Mouse (Mus musculus) hindbrain, embryonic 10.5 days (tissue): ENCODE measurements around the gene Gm15517. TPM values are rescaled to one million over a fixed set of nuclear protein-coding genes. Genes with fewer than 3 reads are reported as not detected.
A peak's percentile ranks its signal among the peaks of the same experiment; 100 is the strongest.
"Not testable (repeated sequence)": the region's sequence is repeated elsewhere in the genome, so short reads cannot be mapped to it uniquely, and the experiment has no call there.

Experiments
- DNase-seq: peaks from one replicate; pipeline ENCODE4 v3.0.0-alpha.2; 2017; ENCODE audit warnings: low spot score
- H3K27ac ChIP-seq: fragments of 300-500 bp; sonication (generic); 2 replicates; pipeline ENCODE4 v1.5.1; 2016; ENCODE audit warnings: mild to moderate bottlenecking, moderate library complexity
- H3K27me3 ChIP-seq: fragments of 300-500 bp; sonication (generic); 2 replicates; pipeline ENCODE4 v1.6.1; 2016; ENCODE audit warnings: mild to moderate bottlenecking; ENCODE audit not compliant: poor library complexity, insufficient read depth, severe bottlenecking
- H3K36me3 ChIP-seq: fragments of 300-500 bp; sonication (generic); 2 replicates; pipeline ENCODE4 v1.6.1; 2016; ENCODE audit warnings: mild to moderate bottlenecking, moderate library complexity
- H3K4me1 ChIP-seq: fragments of 300-500 bp; sonication (generic); replicated peaks from 2 replicates; pipeline ENCODE4 v1.6.1; 2016; ENCODE audit warnings: mild to moderate bottlenecking
- H3K4me3 ChIP-seq: fragments of 300-500 bp; sonication (generic); 2 replicates; pipeline ENCODE4 v1.5.1; 2016; ENCODE audit warnings: mild to moderate bottlenecking, moderate library complexity
- H3K9me3 ChIP-seq: fragments of 300-500 bp; sonication (generic); 2 replicates; pipeline ENCODE4 v1.6.1; 2016; ENCODE audit warnings: mild to moderate bottlenecking, moderate library complexity
- WGBS: fragments of 180-500 bp; shearing (Covaris S2); methylation state at CpG from one replicate; pipeline ENCODE4 v1.1.7; 2016; 5-methylcytosine and 5-hydroxymethylcytosine counted together
- polyA plus RNA-seq: library from polyadenylated mRNA; unstranded; fragments of >200 nt; fragmentation: Nextera tagmentation; extraction: Ambion mirVana; gene quantifications from 2 replicates; pipeline ENCODE4 v1.2.1, GENCODE M21; 2016

Gene Gm15517
- polyA plus RNA-seq, 1 experiment from 2014 or later: not detected

DNA sequence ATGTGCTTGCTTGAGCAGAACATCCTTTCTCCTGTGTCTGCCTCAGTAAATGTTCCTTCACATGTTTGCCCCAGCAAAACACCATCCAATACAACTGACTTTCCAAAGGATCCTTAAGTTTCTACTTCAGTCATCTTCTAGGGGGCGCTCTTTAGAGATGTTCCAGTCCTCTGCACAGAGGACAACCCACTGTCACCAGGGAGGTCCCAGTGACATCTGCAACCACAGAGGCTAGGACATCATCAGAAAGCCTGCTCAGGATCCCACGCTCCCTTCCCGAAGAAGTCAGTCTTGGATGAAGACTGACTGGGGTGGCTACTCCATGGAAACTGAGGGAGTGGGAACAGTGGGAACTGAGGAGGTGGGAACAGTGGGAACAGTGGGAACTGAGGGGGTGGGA, 14.3 kb downstream of the Gm15517 start:
- Histone ChIP-seq H3K27me3 (peaks cover 32% of the 10 kb centered on the region), H3K9me3 (0 out of 2 replicates have a peak, but pooled peaks cover 5% of the 10 kb centered on the region), H3K36me3 (no peaks in the 10 kb centered on the region), H3K27ac (no peak overlapping the region), H3K4me1 (peaks cover 4% of the 10 kb centered on the region; the same call in 1 of the 2 replicates), H3K4me3 (no peak overlapping the region)
- DNase-seq: no peak
- WGBS: 73% methylated on average over 3 of the region's 3 CpGs

DNA sequence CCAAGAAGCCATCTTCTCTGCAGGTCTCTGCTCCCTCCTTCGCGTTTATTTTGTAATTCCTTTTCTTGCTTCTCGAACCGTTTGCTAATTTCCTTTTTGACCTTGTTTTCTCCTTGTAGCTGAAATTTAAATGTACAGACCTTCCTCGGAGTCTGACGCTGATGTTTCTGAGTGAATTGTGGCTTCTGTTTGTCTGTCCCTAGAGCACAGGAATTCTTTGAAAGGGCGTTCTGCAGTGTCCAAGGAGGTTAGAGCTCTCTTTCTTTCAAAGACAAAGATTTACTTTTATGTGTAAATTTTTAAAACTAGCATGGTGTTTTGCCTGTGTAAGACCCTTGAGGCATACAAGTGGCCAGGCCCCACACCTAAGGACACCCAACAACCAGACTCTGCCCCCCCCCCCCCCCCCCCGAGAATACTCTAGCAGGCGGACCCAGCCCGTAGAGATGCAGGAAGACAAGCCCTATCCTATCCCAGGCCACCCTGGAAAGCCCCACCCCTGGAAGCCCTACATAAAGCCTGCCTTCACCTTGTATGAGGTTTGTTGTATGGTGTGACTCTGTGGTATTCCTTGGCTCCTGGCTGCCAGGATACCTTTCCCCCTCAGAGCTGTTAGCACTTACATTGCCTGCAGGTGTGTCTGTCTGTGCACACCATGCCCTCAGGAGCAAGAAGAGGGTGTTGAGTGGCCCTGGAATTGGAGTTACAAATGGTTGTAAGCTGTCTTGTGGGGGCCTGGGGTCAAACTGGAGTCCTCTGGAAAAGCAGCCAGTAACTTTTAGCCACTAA, 15.4 kb downstream of the Gm15517 start:
- H3K27me3 ChIP-seq: peaks cover 32% of the 10 kb centered on the region
- WGBS: 68% methylated on average over 10 of the region's 10 CpGs

DNA sequence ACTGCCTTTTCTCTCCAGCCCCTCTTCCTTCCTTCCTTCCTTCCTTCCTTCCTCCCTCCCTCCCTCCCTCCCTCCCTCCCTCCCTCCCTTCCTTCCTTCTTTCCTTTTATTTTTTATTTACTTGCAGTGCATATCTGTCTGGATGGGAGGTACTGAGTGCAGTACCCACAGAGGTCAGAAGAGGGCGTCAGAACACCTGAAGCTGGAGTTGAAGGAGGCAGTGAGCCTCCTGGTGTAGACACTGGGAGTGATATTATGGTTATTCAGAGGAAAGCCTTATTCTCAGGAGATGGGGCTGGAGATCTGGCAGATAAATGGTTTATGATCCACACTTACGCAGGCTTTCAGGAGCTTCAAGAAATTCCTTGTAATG, 16.0 kb downstream of the Gm15517 start:
- no peak overlapping the region for H3K4me3 ChIP-seq
- peak; percentile 23 for DNase-seq
- H3K9me3 ChIP-seq: 0 out of 2 replicates have a peak, but pooled peaks cover 5% of the 10 kb centered on the region

More for the DNA sequence above, 15.4 kb downstream of the Gm15517 start:
- H3K4me1 ChIP-seq: peaks cover 7% of the 10 kb centered on the region; the same call in 1 of the 2 replicates
- no peak overlapping the region for H3K27ac ChIP-seq
- DNase-seq: no peak
- no peak overlapping the region for H3K4me3 ChIP-seq
- 0 out of 2 replicates have a peak, but pooled peaks cover 5% of the 10 kb centered on the region for H3K9me3 ChIP-seq
- no peaks in the 10 kb centered on the region for H3K36me3 ChIP-seq

DNA sequence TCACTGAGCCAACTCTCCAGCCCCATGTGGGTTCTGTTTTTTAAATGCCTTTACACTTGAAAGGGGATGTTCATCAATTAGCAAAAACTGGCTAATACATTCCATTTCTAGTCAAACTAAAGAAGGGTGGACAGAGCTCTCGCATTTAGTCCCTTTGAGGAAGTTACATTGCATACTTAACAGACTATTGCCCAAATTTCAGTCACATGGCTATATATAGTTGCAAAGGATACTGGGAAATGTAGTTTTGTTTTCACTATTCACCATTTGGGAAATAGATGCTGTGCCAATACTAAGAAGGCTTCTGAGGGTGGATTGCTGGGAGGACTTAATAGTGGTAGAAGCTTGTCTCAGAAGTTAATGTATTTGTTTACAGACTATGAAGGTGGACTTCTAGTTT, 19.7 kb downstream of the Gm15517 start:
- no peak overlapping the region for H3K27ac ChIP-seq
- H3K27me3 ChIP-seq: 0 out of 2 replicates have a peak, but pooled peaks cover 4% of the 10 kb centered on the region
- H3K4me3 ChIP-seq: no peak overlapping the region
- no peaks in the 10 kb centered on the region for H3K36me3 ChIP-seq
- no peak for DNase-seq
- 68% methylated on average over 1 of the region's 1 CpGs for WGBS
- H3K4me1 ChIP-seq: peaks cover 5% of the 10 kb centered on the region; the same call in 1 of the 2 replicates
- H3K9me3 ChIP-seq: 0 out of 2 replicates have a peak, but pooled peaks cover 5% of the 10 kb centered on the region

More for the DNA sequence above, 16.0 kb downstream of the Gm15517 start:
- 49% methylated on average over 2 of the region's 2 CpGs for WGBS
- H3K27me3 ChIP-seq: peaks cover 32% of the 10 kb centered on the region
- H3K4me1 ChIP-seq: peaks cover 9% of the 10 kb centered on the region; the same call in 1 of the 2 replicates
- no peak overlapping the region for H3K27ac ChIP-seq
- no peaks in the 10 kb centered on the region for H3K36me3 ChIP-seq

DNA sequence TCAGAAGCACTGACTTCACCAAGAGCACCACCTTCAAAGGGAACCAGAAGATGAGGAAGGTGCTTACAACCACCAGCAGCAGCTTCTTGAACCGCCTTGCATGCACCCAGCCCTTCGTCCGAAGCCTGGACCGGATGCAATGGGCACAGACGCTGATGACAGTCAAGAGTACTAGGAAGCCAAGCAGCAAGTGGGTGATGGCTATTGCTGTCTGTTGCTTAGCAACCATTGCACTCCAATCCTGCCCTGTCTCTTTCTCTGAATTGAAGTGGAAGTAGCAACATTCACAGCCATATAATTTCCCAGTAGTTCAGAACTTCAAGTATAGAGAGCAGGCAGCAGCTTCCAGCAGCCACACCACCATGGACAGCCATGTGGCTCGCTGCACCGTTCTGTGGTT, 20.3 kb downstream of the Gm15517 start:
- Histone ChIP-seq H3K4me1 (peaks cover 5% of the 10 kb centered on the region; the same call in 1 of the 2 replicates), H3K4me3 (no peak overlapping the region), H3K36me3 (no peaks in the 10 kb centered on the region), H3K9me3 (0 out of 2 replicates have a peak, but pooled peaks cover 5% of the 10 kb centered on the region), H3K27ac (no peak overlapping the region), H3K27me3 (no peaks in the 10 kb centered on the region)
- DNase-seq: no peak
- 81% methylated on average over 7 of the region's 7 CpGs for WGBS

DNA sequence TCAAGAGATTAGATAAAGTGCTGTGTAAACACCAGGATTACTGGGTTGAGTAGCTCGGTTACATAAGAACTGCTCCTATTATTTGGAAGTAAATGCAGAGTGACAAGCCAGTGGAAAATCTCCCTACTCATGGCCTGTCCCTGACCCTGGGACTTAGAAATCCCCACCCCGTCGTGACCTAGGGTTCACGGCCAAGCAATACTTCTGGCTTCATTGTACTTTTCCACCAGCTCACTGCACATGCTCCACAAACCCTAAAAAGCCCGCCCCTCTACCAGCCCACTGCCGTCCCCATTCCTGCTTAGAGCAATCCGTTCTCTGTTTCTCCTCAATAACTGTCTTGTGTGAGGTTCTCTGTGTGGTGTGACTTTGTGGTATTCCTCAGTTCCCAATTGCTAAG, 26.5 kb downstream of the Gm15517 start:
- 73% methylated on average over 7 of the region's 7 CpGs for WGBS

DNA sequence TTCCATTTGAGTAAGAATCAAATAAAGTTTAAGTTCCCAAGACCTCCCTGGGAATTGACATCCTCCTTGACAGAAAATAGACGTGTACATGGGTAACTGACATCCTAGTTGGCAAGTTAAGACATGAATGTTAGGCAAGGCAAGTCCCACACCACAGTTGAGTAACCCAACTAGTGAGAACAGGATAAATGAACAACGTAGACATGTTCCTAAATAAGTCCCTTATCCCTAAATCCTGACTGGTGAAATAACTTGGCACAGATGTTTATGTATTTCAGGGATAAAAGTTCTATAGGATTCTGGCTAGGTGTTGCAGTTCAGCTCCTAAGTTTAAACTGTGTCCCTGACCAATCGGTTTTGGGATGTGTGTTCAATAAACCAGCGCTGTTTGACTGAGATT, 29.7 kb downstream of the Gm15517 start:
- no peaks in the 10 kb centered on the region for H3K4me1 ChIP-seq
- H3K36me3 ChIP-seq: no peaks in the 10 kb centered on the region
- WGBS: 84% methylated on average over 4 of the region's 4 CpGs
- H3K4me3 ChIP-seq: no peak overlapping the region
- H3K27ac ChIP-seq: no peak overlapping the region
- no peaks in the 10 kb centered on the region for H3K27me3 ChIP-seq
- peaks cover 9% of the 10 kb centered on the region; the same call in 1 of the 2 replicates for H3K9me3 ChIP-seq
- no peak for DNase-seq

More for the DNA sequence above, 26.5 kb downstream of the Gm15517 start:
- H3K27ac ChIP-seq: no peak overlapping the region
- no peak overlapping the region for H3K4me3 ChIP-seq
- H3K4me1 ChIP-seq: no peaks in the 10 kb centered on the region
- H3K9me3 ChIP-seq: peaks cover 9% of the 10 kb centered on the region; the same call in 1 of the 2 replicates
- DNase-seq: no peak
- H3K27me3 ChIP-seq: no peaks in the 10 kb centered on the region
- H3K36me3 ChIP-seq: no peaks in the 10 kb centered on the region

DNA sequence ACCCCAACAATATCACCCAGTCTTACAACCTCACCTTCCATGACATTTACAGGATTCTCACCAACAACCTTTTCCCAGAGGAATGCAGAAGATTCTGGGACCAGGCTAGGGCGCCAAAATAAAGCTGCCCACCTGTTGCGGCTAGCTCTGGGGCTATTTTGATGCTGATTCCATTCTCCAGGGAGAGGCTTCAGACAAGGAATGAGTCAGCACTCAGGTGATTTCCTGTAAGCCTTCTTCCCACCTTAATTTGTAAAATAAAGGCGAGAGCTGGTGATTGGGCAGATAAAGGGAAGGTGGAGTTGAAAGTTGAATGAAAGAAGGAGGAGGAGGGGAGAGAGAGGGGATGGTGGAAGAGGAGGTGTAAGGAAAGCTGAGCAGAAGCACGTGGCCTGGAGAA, 30.2 kb downstream of the Gm15517 start:
- Histone ChIP-seq H3K36me3 (no peaks in the 10 kb centered on the region), H3K4me1 (no peaks in the 10 kb centered on the region), H3K9me3 (peaks cover 9% of the 10 kb centered on the region; the same call in 1 of the 2 replicates), H3K27me3 (no peaks in the 10 kb centered on the region), H3K27ac (no peak overlapping the region), H3K4me3 (no peak overlapping the region)
- 57% methylated on average over 4 of the region's 4 CpGs for WGBS
- no peak for DNase-seq

DNA sequence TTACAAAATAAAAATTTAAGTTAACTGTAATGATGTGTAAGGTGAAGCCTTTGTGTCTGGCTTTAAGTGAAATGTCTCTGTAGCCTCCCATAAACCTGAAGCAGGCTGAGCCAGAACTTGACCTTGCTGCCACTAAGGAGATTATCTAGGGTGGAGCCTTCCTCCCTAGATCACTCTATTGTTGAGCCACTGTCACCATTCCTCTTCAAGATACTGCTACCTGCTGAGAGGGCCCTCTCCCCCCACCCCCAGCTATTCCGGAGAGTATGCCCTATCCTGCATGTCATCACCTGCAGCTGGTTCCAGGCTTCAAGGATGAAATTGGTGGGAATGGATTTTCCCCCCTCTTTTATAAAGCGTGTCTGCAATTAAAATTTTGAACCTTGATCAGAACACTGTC, 36.3 kb downstream of the Gm15517 start:
- H3K27me3 ChIP-seq, H3K9me3 ChIP-seq, H3K4me1 ChIP-seq, H3K4me3 ChIP-seq, H3K27ac ChIP-seq, H3K36me3 ChIP-seq, DNase-seq: not testable (repeated sequence)
- WGBS: 71% methylated on average over 2 of the region's 2 CpGs

DNA sequence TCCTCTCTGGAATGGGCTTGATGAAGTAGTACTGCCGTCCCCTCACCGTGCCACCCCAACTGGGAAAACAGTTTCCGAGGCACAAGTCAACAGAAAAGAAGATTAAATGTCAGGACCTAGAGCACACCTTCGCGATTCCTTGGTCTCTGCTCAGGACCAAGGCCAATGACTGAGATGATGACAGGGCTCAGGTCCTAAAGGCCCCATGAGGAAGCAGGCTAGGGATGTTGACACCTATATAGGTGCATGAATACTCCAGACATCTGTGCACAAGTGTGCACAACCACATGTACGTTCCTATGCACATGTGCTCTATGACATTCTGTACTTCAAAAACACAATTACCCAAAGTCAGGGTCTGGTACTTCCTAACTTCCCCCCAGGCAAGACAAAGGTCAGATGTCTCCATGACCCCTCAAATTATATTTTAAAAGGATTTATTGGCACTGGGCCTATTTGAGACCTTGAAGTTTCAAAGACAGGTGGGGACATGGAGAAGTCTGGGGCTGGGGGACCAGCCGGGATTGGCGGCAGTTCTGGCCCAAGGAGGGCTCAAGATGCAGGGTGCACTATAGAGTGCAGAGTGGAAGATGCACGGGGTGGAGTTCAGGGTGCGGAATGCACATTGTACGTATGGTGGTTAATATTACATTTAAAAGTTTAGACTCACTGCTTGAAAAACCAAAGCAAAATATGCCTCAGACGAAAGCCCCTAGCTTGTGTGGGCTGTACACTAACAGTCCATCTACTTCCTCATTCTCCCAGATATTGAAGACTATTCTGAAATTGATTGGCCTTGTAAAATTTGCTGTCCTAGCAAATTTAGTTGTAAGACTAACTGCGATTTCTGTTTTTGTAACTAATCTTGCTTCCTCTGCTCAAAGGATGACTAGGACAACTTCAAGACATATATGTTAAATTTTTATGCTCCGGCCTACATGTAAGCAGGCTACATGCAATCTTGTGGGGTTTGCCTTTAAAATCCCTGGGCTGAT, 42.4 kb downstream of the Gm15517 start:
- peak overlapping the region; percentile 99 for H3K27ac ChIP-seq
- peaks cover 25% of the 10 kb centered on the region for H3K4me1 ChIP-seq
- peak overlapping the region; percentile 76 for H3K4me3 ChIP-seq
- no peaks in the 10 kb centered on the region for H3K9me3 ChIP-seq
- DNase-seq: no peak
- H3K36me3 ChIP-seq: no peaks in the 10 kb centered on the region
- WGBS: 90% methylated on average over 14 of the region's 14 CpGs
- peaks cover 31% of the 10 kb centered on the region for H3K27me3 ChIP-seq

DNA sequence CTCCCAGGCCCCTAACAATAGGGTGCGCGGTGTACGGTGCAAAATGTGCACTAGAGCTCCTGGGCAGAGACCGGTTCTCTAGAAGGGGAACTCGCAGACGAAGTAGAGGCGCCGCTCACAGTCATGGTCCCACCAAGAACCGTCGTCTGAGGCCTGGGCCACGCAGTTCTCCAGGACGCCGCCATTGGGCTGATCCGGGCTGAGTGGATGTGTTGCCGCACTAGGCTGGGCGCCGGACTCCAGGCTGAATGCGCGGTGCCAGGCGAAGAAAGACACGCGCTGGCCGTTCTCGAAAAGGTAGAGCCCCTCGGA, 43.2 kb downstream of the Gm15517 start:
- peak overlapping the region; percentile 76 for H3K4me3 ChIP-seq
- no peaks in the 10 kb centered on the region for H3K36me3 ChIP-seq
- peaks cover 39% of the 10 kb centered on the region for H3K27me3 ChIP-seq
- H3K4me1 ChIP-seq: peaks cover 25% of the 10 kb centered on the region
- no peaks in the 10 kb centered on the region for H3K9me3 ChIP-seq
- peak overlapping the region; percentile 99 for H3K27ac ChIP-seq
- DNase-seq: no peak
- WGBS: under 1% methylated on average over 25 of the region's 25 CpGs

DNA sequence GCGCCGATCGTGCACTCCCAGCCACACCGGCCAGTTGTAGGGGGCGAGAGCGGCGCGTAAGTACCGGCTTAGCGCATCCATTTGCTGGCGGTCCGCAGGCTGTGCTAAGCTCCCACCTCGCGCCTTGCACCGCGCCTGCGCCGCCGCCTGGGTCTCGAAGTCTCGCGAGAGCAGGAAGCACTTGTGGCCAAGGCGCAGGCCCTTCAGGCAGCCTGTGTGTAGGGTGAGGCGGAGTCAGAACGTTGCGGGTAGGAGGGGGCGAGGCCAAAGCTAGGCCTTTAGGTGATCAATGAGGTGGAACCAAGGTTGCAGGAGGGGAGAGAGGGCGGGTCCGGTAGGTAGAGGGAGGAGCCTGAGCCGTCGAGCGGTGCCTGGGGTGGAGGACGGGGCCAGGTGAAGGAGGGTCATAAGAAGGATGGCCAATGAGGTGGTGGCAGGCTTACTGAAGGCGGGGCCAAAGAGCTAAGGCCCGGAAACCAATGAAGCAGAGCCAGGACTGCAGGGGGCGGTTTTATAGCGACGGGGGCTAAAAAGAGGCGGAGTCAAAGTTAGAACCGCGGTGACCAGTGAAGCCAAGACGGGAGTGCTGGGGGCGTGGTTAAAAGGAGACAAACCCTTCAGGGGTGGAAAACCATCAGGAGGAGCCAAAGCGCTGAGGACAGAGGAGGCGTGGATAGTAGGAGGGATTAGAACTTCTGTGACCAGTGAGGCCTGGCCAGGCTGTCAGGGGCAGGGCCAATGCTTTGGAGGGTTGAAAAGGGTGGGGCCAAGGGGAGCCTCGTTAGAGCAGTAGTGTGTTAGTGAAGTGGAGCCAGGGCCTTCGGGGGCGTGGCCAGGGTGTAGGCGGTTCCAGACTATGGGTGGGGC, 43.8 kb downstream of the Gm15517 start:
- peaks cover 30% of the 10 kb centered on the region for H3K4me1 ChIP-seq
- H3K27ac ChIP-seq: peak overlapping the region; percentile 99
- no peaks in the 10 kb centered on the region for H3K9me3 ChIP-seq
- peaks cover 44% of the 10 kb centered on the region for H3K27me3 ChIP-seq
- WGBS: under 1% methylated on average over 49 of the region's 49 CpGs
- DNase-seq: peak; percentile 98
- no peaks in the 10 kb centered on the region for H3K36me3 ChIP-seq
- H3K4me3 ChIP-seq: peak overlapping the region; percentile 76
